Mouse (Mus musculus) MEL (cell line): ENCODE results near the gene Asxl2.

Experiments
- CTCF ChIP-seq, 3 experiments: IDR thresholded peaks in 2 of 3; conservative IDR thresholded peaks in 1 of 3; 2 replicates each; pipeline ENCODE4 v1.5.1; 2011 to 2012; ENCODE audit warnings: low read length in 3 of 3, low read depth in 2 of 3, mild to moderate bottlenecking in 2 of 3, improper control_type of control experiment in 1 of 3, inconsistent platforms in 1 of 3, mixed read lengths in 1 of 3, moderate library complexity in 1 of 3; ENCODE audit not compliant: control insufficient read depth in 1 of 3, insufficient read depth in 1 of 3, poor library complexity in 1 of 3, severe bottlenecking in 1 of 3
- MEF2A ChIP-seq: IDR thresholded peaks from 2 replicates; pipeline ENCODE4 v1.6.1; 2014; ENCODE audit warnings: low read depth, mild to moderate bottlenecking, inconsistent platforms, low read length, improper control_type of control experiment; ENCODE audit not compliant: poor library complexity, insufficient replicate concordance, severe bottlenecking; ENCODE audit errors: extremely low read depth
- POLR2A ChIP-seq, 2 experiments: IDR thresholded peaks; 2 replicates each; pipeline ENCODE4 v1.6.1; 2011 to 2012; ENCODE audit warnings: low read length in 2 of 2, mild to moderate bottlenecking in 2 of 2, control low read depth in 1 of 2, improper control_type of control experiment in 1 of 2, low read depth in 1 of 2, moderate library complexity in 1 of 2; ENCODE audit not compliant: control insufficient read depth in 1 of 2, insufficient read depth in 1 of 2, poor library complexity in 1 of 2
- SMC3 ChIP-seq: IDR thresholded peaks from 2 replicates; pipeline ENCODE4 v1.6.1; 2011; ENCODE audit warnings: low read depth, low read length, improper control_type of control experiment
- UBTF ChIP-seq: IDR thresholded peaks from 2 replicates; pipeline ENCODE4 v1.6.1; 2012; ENCODE audit warnings: low read depth, mild to moderate bottlenecking, inconsistent platforms, low read length, improper control_type of control experiment, moderate library complexity, borderline replicate concordance; ENCODE audit not compliant: insufficient read depth

GRCm38 (mm10) chr12:3453554-3453953 lies 26.9 kb downstream of the Asxl2 start:
- TF ChIP-seq POLR2A (IDR thresholded peaks at IDR 0.05; ENCODE audit: control insufficient read depth in 1 of 2, insufficient read depth in 1 of 2, low read depth in 1 of 2, low read length in 2 of 2, poor library complexity in 1 of 2) (no peak), SMC3 (no peak), UBTF (no peak), MEF2A (no peak), CTCF (IDR thresholded peaks at IDR 0.05 in 2 of 3, conservative IDR thresholded peaks at IDR 0.05 in 1 of 3; ENCODE audit: control insufficient read depth in 1 of 3, insufficient read depth in 1 of 3, low read depth in 2 of 3, low read length in 3 of 3, poor library complexity in 1 of 3, severe bottlenecking in 1 of 3) (no peak)
